Mouse (Mus musculus) forebrain, postnatal 0 days (tissue): ENCODE data around the gene Cnih3. TPM values are rescaled to one million over a fixed set of nuclear protein-coding genes. Genes with fewer than 3 reads are reported as not detected.

Experiments
- ATAC-seq: fragments of 200-750 bp; cut with Nextera tagmentation; 2 replicates; pipeline ENCODE4 v1.8.0; 2017; ENCODE audit warnings: mild to moderate bottlenecking, moderate library complexity
- DNase-seq: peaks from one replicate; pipeline ENCODE4 v3.0.0-alpha.2; 2015
- H3K27ac ChIP-seq: fragments of 300-500 bp; sonication (generic); 2 replicates; pipeline ENCODE4 v1.5.1; 2014; ENCODE audit warnings: low read depth, mild to moderate bottlenecking, antibody characterized with exemption, low read length, moderate library complexity, mixed read lengths
- H3K27me3 ChIP-seq: fragments of 300-500 bp; sonication (generic); 2 replicates; pipeline ENCODE4 v1.6.1; 2014; ENCODE audit warnings: mild to moderate bottlenecking, low read length, mixed read lengths; ENCODE audit not compliant: insufficient read depth
- H3K36me3 ChIP-seq: fragments of 300-500 bp; sonication (generic); 2 replicates; pipeline ENCODE4 v1.6.1; 2014; ENCODE audit warnings: mild to moderate bottlenecking, moderate library complexity; ENCODE audit not compliant: insufficient read depth
- H3K4me1 ChIP-seq: fragments of 300-500 bp; sonication (generic); 2 replicates; pipeline ENCODE4 v1.6.1; 2014; ENCODE audit warnings: antibody characterized with exemption; ENCODE audit not compliant: insufficient read depth
- H3K4me2 ChIP-seq: fragments of 300-500 bp; sonication (generic); 2 replicates; pipeline ENCODE4 v1.6.1; 2014; ENCODE audit warnings: low read depth, mild to moderate bottlenecking, moderate library complexity
- H3K4me3 ChIP-seq: fragments of 300-500 bp; sonication (generic); 2 replicates; pipeline ENCODE4 v1.5.1; 2014; ENCODE audit warnings: low read depth, low read length, mixed read lengths
- H3K9ac ChIP-seq: fragments of 300-500 bp; sonication (generic); 2 replicates; pipeline ENCODE4 v1.6.1; 2014; ENCODE audit warnings: mild to moderate bottlenecking
- H3K9me3 ChIP-seq: fragments of 300-500 bp; sonication (generic); 2 replicates; pipeline ENCODE4 v1.6.1; 2016; ENCODE audit warnings: low read length
- CTCF ChIP-seq: sonication (generic); IDR thresholded peaks from 2 replicates; pipeline ENCODE4 v1.5.1; 2016; ENCODE audit warnings: antibody characterized with exemption, control low read depth, low read depth
- WGBS: fragments of 180-500 bp; shearing (Covaris S2); extraction: QIAGEN DNeasy Blood & Tissue Kit; methylation state at CpG from one replicate; pipeline ENCODE4 v1.1.7; 2014; 5-methylcytosine and 5-hydroxymethylcytosine counted together
- polyA plus RNA-seq: library from polyadenylated mRNA; unstranded; fragments of >200 nt; fragmentation: Nextera tagmentation; extraction: Ambion mirVana; gene quantifications from 2 replicates; pipeline ENCODE4 v1.2.1, GENCODE M21; 2015
- total RNA-seq: library from RNA; depleted of rRNA; stranded (reverse); fragments of >200 nt; gene quantifications from 2 replicates; pipeline ENCODE4 v1.2.3, GENCODE M21; 2014

The Cnih3 gene
- total and polyA plus RNA-seq, 2 experiments from 2014 or later, result 49.3 to 62.4 TPM

GRCm38 (mm10) chr1:181461484-181461883, 109.1 kb downstream of the Cnih3 start:
- H3K27me3 ChIP-seq, result no peaks in the 10 kb centered on the region
- H3K4me2 ChIP-seq, result no peak overlapping the region
- no peaks in the 10 kb centered on the region for H3K4me1 ChIP-seq
- no peak overlapping the region for H3K27ac ChIP-seq
- no peak overlapping the region for H3K4me3 ChIP-seq
- WGBS, result 91% methylated on average over 8 of the region's 8 CpGs
- TF ChIP-seq CTCF, result no peak
- no peak for DNase-seq
- no peaks in the 10 kb centered on the region for H3K9me3 ChIP-seq
- no peaks in the 10 kb centered on the region for H3K36me3 ChIP-seq
- no peak for ATAC-seq
- no peak overlapping the region for H3K9ac ChIP-seq

GRCm38 (mm10) chr1:181462051-181462905, 109.8 kb downstream of the Cnih3 start:
- ATAC-seq (no peak), DNase-seq (no peak)
- Histone ChIP-seq H3K27me3 (no peaks in the 10 kb centered on the region), H3K4me3 (no peak overlapping the region), H3K27ac (no peak overlapping the region), H3K36me3 (no peaks in the 10 kb centered on the region), H3K4me2 (no peak overlapping the region), H3K9ac (no peak overlapping the region), H3K9me3 (no peaks in the 10 kb centered on the region), H3K4me1 (peaks cover 3% of the 10 kb centered on the region; the same call in 1 of the 2 replicates)
- no peak for TF ChIP-seq CTCF
- WGBS, result 58% methylated on average over 8 of the region's 8 CpGs

- Histone ChIP-seq H3K36me3 (no peaks in the 10 kb centered on the region), H3K4me2 (no peak overlapping the region), H3K4me3 (no peak overlapping the region), H3K9me3 (no peaks in the 10 kb centered on the region), H3K27me3 (no peaks in the 10 kb centered on the region), H3K9ac (no peak overlapping the region), H3K4me1 (peaks cover 3% of the 10 kb centered on the region; the same call in 1 of the 2 replicates), H3K27ac (no peak overlapping the region)
- no peak for TF ChIP-seq CTCF
- 39% methylated on average over 6 of the region's 6 CpGs for WGBS
- DNase-seq (no peak), ATAC-seq (no peak)
Measured at GRCm38 (mm10) chr1:181462906-181463179, 110.4 kb downstream of the Cnih3 start.

- Histone ChIP-seq H3K36me3 (no peaks in the 10 kb centered on the region), H3K4me2 (no peak overlapping the region), H3K27ac (no peak overlapping the region), H3K4me3 (no peak overlapping the region), H3K4me1 (peaks cover 3% of the 10 kb centered on the region; the same call in 1 of the 2 replicates), H3K9me3 (no peaks in the 10 kb centered on the region), H3K9ac (no peak overlapping the region), H3K27me3 (no peaks in the 10 kb centered on the region)
- DNase-seq (no peak), ATAC-seq (no peak)
- peak; percentile 56 for TF ChIP-seq CTCF
- WGBS, result 50% methylated on average over 5 of the region's 5 CpGs
Measured at GRCm38 (mm10) chr1:181465027-181465426, 112.6 kb downstream of the Cnih3 start.

GRCm38 (mm10) chr1:181466040-181466439, 113.6 kb downstream of the Cnih3 start:
- no peak for ATAC-seq
- no peak overlapping the region for H3K27ac ChIP-seq

GRCm38 (mm10) chr1:181466601-181467320, 114.3 kb downstream of the Cnih3 start:
- peak; percentile 71 for DNase-seq
- WGBS, result 52% methylated on average over 17 of the region's 17 CpGs
- Histone ChIP-seq H3K27me3 (no peaks in the 10 kb centered on the region), H3K4me2 (no peak overlapping the region), H3K27ac (no peak overlapping the region), H3K4me1 (peaks cover 3% of the 10 kb centered on the region; the same call in 1 of the 2 replicates), H3K4me3 (no peak overlapping the region), H3K36me3 (no peaks in the 10 kb centered on the region), H3K9ac (no peak overlapping the region), H3K9me3 (no peaks in the 10 kb centered on the region)
- ATAC-seq, result peak; percentile 62
- TF ChIP-seq CTCF, result no peak

More at GRCm38 (mm10) chr1:181466040-181466439, 113.6 kb downstream of the Cnih3 start:
- Histone ChIP-seq H3K4me3 (no peak overlapping the region), H3K36me3 (no peaks in the 10 kb centered on the region), H3K9ac (no peak overlapping the region), H3K9me3 (no peaks in the 10 kb centered on the region), H3K27me3 (no peaks in the 10 kb centered on the region), H3K4me2 (no peak overlapping the region), H3K4me1 (peaks cover 3% of the 10 kb centered on the region; the same call in 1 of the 2 replicates)
- no peak for DNase-seq
- 71% methylated on average over 6 of the region's 6 CpGs for WGBS
- no peak for TF ChIP-seq CTCF

GRCm38 (mm10) chr1:181467321-181467670, 114.9 kb downstream of the Cnih3 start:
- no peak for TF ChIP-seq CTCF
- peaks cover 3% of the 10 kb centered on the region; the same call in 1 of the 2 replicates for H3K4me1 ChIP-seq
- DNase-seq (no peak), ATAC-seq (no peak)
- H3K27me3 ChIP-seq, result no peaks in the 10 kb centered on the region
- H3K9ac ChIP-seq, result no peak overlapping the region
- no peaks in the 10 kb centered on the region for H3K9me3 ChIP-seq
- whole genome bisulfite sequencing, result 97% methylated on average over 6 of the region's 6 CpGs
- no peaks in the 10 kb centered on the region for H3K36me3 ChIP-seq
- H3K4me2 ChIP-seq, result no peak overlapping the region
- H3K27ac ChIP-seq, result no peak overlapping the region
- no peak overlapping the region for H3K4me3 ChIP-seq
